Mouse (Mus musculus) neural tube, embryonic 13.5 days (tissue): Measurements from ENCODE around the gene Serpina5. TPM values are rescaled to one million over a fixed set of nuclear protein-coding genes. Genes with fewer than 3 reads are reported as not detected.

Experiments
- ATAC-seq: fragments of 200-750 bp; cut with Nextera tagmentation; 2 replicates; pipeline ENCODE4 v1.8.0; 2017; ENCODE audit warnings: low read depth, mild to moderate bottlenecking, moderate TSS enrichment, moderate library complexity
- H3K27ac ChIP-seq: fragments of 300-500 bp; sonication (generic); replicated peaks from 2 replicates; pipeline ENCODE4 v1.5.1; 2015; ENCODE audit warnings: moderate library complexity, mild to moderate bottlenecking, inconsistent platforms
- H3K27me3 ChIP-seq: fragments of 300-500 bp; sonication (generic); 2 replicates; pipeline ENCODE4 v1.6.1; 2015; ENCODE audit warnings: mild to moderate bottlenecking, inconsistent platforms
- H3K36me3 ChIP-seq: fragments of 300-500 bp; sonication (generic); 2 replicates; pipeline ENCODE4 v1.6.1; 2015; ENCODE audit warnings: mild to moderate bottlenecking, inconsistent platforms
- H3K4me1 ChIP-seq: fragments of 300-500 bp; sonication (generic); replicated peaks from 2 replicates; pipeline ENCODE4 v1.6.1; 2015; ENCODE audit warnings: inconsistent platforms
- H3K4me2 ChIP-seq: fragments of 300-500 bp; sonication (generic); 2 replicates; pipeline ENCODE4 v1.6.1; 2015; ENCODE audit warnings: inconsistent platforms, mild to moderate bottlenecking, moderate library complexity
- H3K4me3 ChIP-seq: fragments of 300-500 bp; sonication (generic); 2 replicates; pipeline ENCODE4 v1.5.1; 2015; ENCODE audit warnings: mild to moderate bottlenecking, inconsistent platforms
- H3K9ac ChIP-seq: fragments of 300-500 bp; sonication (generic); 2 replicates; pipeline ENCODE4 v1.6.1; 2015; ENCODE audit warnings: moderate library complexity, mild to moderate bottlenecking, inconsistent platforms
- H3K9me3 ChIP-seq: fragments of 300-500 bp; sonication (generic); 2 replicates; pipeline ENCODE4 v1.6.1; 2016; ENCODE audit warnings: inconsistent platforms
- WGBS: fragments of 180-500 bp; shearing (Covaris S2); methylation state at CpG from one replicate; pipeline ENCODE4 v1.1.7; 2015; 5-methylcytosine and 5-hydroxymethylcytosine counted together
- polyA plus RNA-seq: library from polyadenylated mRNA; unstranded; fragments of >200 nt; fragmentation: Nextera tagmentation; extraction: Ambion mirVana; gene quantifications from 2 replicates; pipeline ENCODE4 v1.2.1, GENCODE M21; 2015

The Serpina5 gene
- polyA plus RNA-seq, 1 experiment from 2014 or later, result not detected

DNA sequence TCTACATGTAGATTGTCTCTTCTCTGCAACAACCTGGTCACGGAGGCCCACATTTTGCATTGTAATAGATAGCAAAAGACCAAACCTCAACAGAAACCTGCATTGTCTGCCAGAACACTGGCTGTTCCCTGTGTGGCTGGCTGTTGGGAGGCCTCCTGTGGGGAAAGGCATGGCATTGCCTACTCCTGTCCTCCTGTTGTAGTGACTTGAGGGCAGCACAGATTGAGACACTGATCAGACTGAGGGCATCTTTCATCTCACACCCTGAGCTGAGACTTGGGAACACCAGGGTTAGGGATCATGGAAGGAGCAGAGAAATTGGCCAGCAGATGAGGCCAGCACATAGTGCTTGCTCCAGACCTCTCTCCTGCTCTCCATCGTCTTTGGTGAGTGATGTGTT is 37.3 kb downstream of the Serpina5 start:
- ATAC-seq, result no peak

DNA sequence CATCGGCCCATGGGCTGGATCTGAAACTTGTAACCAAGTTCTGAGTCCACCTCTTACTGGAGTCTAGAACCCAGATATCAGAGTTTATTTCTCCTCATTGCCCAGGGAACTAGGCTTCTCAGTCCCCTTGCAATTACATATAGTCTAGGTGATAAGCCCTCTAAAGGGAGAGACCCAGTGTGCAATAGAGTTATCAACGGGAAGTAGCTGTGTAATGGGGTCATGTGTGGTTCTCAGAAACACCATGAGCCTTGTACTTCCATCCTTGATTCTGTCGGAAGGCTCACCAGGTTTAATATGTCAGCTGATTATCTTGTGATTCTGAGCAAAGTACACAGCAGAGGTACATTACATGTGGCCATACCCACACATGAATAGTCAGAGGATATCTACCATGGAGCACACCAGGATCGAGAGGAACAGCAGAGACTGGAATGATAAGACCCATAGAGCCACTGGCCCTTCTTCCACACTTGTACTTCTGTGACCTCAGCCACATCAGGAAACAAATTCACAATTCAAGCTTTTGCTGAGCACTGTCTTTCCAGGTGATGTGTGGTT is 39.7 kb downstream of the Serpina5 start:
- H3K9me3 ChIP-seq, result no peaks in the 10 kb centered on the region
- no peaks in the 10 kb centered on the region for H3K27me3 ChIP-seq
- H3K9ac ChIP-seq, result no peak overlapping the region
- WGBS, result 92% methylated on average over 4 of the region's 4 CpGs
- H3K27ac ChIP-seq, result no peak overlapping the region
- no peak overlapping the region for H3K4me2 ChIP-seq
- H3K4me1 ChIP-seq, result no peaks in the 10 kb centered on the region
- H3K36me3 ChIP-seq, result no peaks in the 10 kb centered on the region
- no peak for ATAC-seq
- H3K4me3 ChIP-seq, result no peak overlapping the region

More for the DNA sequence above, 37.3 kb downstream of the Serpina5 start:
- Histone ChIP-seq H3K9me3 (no peaks in the 10 kb centered on the region), H3K27ac (no peak overlapping the region), H3K4me3 (no peak overlapping the region), H3K27me3 (no peaks in the 10 kb centered on the region), H3K4me1 (no peaks in the 10 kb centered on the region), H3K9ac (no peak overlapping the region), H3K36me3 (no peaks in the 10 kb centered on the region), H3K4me2 (no peak overlapping the region)
- WGBS, result 89% methylated on average over 2 of the region's 2 CpGs

DNA sequence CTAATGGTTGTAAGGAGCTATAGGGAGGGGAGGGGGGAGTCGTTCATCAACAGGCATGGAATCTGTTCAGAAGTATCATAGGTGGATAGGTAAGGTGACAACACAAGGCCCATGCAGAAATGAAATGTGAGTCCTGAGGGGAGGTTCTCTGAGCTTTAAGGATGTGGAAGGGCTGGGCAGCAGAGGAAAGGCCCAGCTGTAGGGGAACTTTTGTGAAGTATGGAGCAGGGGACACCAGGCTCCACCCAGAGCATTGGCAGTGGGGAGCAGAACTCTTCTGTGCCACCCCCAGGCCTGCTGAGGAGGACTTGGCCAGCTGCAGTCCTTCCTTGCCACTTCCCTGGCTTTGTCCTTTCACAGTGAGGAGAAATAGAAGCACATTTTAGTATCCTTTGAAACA is 40.6 kb downstream of the Serpina5 start:
- WGBS, result 93% methylated on average over 1 of the region's 1 CpGs

DNA sequence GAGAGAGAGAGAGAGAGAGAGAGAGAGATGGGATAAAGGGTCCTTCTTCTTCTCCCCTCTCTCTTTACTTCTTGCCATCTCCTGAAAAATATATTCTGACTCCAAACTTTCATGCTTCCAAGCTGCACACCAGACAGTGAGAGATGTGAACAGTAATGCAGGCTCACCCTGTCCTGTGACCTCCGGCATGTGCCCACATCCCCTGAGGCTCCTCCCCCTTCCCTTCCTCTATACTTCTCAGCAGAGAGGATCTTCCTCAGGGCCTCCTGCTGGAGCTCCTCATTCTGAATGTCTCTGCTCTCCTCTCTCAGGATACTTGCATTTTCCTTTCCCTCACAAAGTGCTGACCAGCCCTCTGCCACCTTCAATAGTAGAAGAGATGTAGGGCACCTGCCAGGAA is 41.5 kb downstream of the Serpina5 start:
- 31% methylated on average over 1 of the region's 1 CpGs for WGBS

More for the DNA sequence above, 40.6 kb downstream of the Serpina5 start:
- no peak for ATAC-seq
- no peak overlapping the region for H3K4me3 ChIP-seq
- no peaks in the 10 kb centered on the region for H3K27me3 ChIP-seq
- H3K4me2 ChIP-seq, result no peak overlapping the region
- no peak overlapping the region for H3K27ac ChIP-seq
- H3K4me1 ChIP-seq, result no peaks in the 10 kb centered on the region
- no peak overlapping the region for H3K9ac ChIP-seq
- H3K36me3 ChIP-seq, result no peaks in the 10 kb centered on the region
- no peaks in the 10 kb centered on the region for H3K9me3 ChIP-seq

DNA sequence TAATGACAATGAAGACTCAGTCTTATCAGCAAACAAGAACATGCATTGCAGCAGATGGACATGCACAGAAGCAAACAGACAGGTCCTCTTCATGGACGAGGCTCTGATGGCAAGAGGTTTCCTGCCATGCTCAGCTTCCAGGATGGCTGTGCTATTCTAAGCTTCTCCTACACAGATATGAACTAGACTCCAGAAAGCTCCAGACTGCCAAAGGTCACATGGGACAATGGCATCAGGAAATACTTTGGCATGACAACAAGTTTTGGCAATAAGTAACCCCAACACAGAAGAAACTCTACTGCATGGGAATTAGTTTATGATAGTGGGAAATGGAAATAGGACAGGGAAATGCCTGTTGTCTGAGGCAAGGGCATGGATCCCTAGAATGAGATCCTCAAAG is 42.4 kb downstream of the Serpina5 start:
- Histone ChIP-seq H3K27me3 (no peaks in the 10 kb centered on the region), H3K27ac (no peak overlapping the region), H3K4me1 (no peaks in the 10 kb centered on the region), H3K36me3 (no peaks in the 10 kb centered on the region), H3K4me3 (no peak overlapping the region), H3K4me2 (no peak overlapping the region), H3K9ac (no peak overlapping the region), H3K9me3 (no peaks in the 10 kb centered on the region)
- 76% methylated on average over 1 of the region's 1 CpGs for WGBS
- ATAC-seq, result no peak

More for the DNA sequence above, 41.5 kb downstream of the Serpina5 start:
- Histone ChIP-seq H3K27me3 (no peaks in the 10 kb centered on the region), H3K9ac (no peak overlapping the region), H3K36me3 (no peaks in the 10 kb centered on the region), H3K4me2 (no peak overlapping the region), H3K9me3 (no peaks in the 10 kb centered on the region), H3K4me1 (no peaks in the 10 kb centered on the region), H3K27ac (no peak overlapping the region), H3K4me3 (no peak overlapping the region)
- no peak for ATAC-seq

DNA sequence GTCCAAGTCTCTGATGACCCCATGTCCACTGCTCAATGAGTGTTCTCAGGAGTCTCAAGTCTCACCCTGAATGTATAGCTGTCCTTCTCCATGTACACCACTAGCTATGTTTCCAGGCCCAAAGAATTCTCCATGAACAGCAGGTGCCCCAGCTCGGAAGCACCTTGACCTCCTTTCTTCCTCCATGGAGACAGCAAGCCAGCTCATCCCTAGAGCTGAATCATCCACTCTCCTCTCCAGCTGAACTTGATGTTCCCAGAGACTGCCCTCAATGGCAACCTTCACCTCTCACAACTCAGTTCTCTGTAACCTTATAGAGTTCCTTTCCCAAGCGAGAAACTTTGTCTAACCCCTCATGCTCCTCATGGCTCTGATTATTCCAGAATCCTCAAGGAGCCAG is 44.7 kb downstream of the Serpina5 start:
- ATAC-seq, result no peak
- WGBS, result 86% methylated on average over 2 of the region's 2 CpGs
- H3K27me3 ChIP-seq, result no peaks in the 10 kb centered on the region
- no peak overlapping the region for H3K4me3 ChIP-seq
- H3K27ac ChIP-seq, result no peak overlapping the region
- no peak overlapping the region for H3K9ac ChIP-seq
- no peak overlapping the region for H3K4me2 ChIP-seq
- no peaks in the 10 kb centered on the region for H3K36me3 ChIP-seq
- H3K4me1 ChIP-seq, result no peaks in the 10 kb centered on the region
- H3K9me3 ChIP-seq, result no peaks in the 10 kb centered on the region

DNA sequence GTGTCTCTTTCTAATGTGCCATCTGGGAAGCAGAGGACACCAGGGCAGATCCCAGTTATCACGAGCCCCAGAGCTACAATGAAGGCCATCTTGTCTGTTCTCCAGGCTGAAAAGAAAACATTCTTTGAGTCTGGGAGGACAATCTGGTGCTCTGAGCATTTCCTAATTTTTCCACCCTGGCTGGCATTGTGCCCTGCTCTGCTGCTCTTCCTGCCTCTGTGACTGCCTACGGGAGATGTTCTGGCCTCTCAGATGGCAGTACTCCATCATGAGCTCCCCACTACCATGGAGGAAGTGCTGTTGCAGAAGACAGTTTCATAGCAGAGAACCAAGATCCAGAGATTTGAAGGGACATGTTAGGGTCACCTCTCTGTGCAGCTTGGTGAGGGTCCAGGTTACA is 51.1 kb downstream of the Serpina5 start:
- H3K4me2 ChIP-seq, result no peak overlapping the region
- no peak for ATAC-seq

DNA sequence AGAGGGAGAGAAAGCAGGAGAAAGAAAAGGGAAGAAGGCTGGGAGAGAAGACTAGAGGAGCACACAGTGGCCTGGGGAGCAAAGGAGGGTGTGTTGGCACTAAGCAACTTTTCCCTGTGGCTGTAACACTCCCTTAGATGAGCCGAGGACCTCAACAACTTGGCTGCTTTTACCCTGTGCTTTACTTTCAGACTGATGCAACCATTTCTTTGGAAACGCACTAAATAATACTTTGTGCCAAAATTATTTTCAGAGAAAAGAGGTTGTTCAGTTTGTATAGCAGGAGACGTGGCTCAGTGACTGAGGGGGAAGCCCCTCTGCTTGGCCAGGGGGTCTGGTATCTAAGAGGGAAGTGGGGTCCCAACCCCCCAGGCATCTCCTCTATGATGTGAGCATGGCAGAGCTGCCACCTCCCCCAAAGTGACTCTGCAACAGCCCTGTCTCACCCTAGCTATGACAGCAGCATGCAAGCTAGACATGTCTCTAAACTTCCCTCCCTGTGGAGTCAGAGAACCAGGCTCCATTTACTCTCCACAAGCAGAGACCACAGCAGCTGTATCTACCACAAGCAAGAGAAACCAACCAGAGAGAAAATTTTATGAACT is 52.2 kb downstream of the Serpina5 start:
- Histone ChIP-seq H3K4me3 (no peak overlapping the region), H3K27ac (no peak overlapping the region)

More for the DNA sequence above, 51.1 kb downstream of the Serpina5 start:
- 84% methylated on average over 2 of the region's 2 CpGs for WGBS
- Histone ChIP-seq H3K36me3 (no peaks in the 10 kb centered on the region), H3K4me1 (no peaks in the 10 kb centered on the region), H3K9me3 (no peaks in the 10 kb centered on the region), H3K27me3 (no peaks in the 10 kb centered on the region), H3K4me3 (no peak overlapping the region), H3K27ac (no peak overlapping the region), H3K9ac (no peak overlapping the region)

DNA sequence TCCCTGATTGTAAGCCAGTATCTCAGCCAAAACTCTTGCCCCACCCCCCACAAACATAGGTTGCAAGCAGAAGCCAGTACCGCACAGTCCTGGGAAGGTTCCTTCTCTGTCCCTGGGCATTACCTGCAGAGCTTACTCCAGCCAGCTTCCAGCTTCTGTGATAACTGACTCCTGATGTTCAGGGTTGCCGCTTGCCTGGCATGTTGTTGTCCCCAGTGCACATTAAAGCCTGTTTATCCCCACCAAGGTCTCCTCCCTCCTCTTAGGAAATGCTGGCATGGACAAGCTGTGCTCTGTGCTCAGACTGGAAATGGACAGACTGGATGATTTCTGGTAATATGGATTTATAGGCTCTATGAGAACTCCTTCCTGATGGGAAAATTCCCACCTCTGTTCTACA is 52.7 kb downstream of the Serpina5 start, which contains the start of gene Serpina3c:
Serpina3c (minus strand) TSS at position 215 of the 400 bp plus-strand sequence.
- Histone ChIP-seq H3K4me2 (no peak within 1 kb of the TSS), H3K27ac (no peak within 1 kb of the TSS), H3K27me3 (no peaks in the 10 kb centered on the region), H3K9me3 (no peaks in the 10 kb centered on the region), H3K4me3 (no peak within 1 kb of the TSS), H3K9ac (no peak within 1 kb of the TSS), H3K36me3 (no peaks in the 10 kb centered on the region), H3K4me1 (no peaks in the 10 kb centered on the region)
- 90% methylated on average over 2 of the region's 2 CpGs for WGBS
- ATAC-seq, result no peak

More for the DNA sequence above, 52.2 kb downstream of the Serpina5 start:
- Histone ChIP-seq H3K4me1 (no peaks in the 10 kb centered on the region), H3K4me2 (no peak overlapping the region), H3K36me3 (no peaks in the 10 kb centered on the region), H3K27me3 (no peaks in the 10 kb centered on the region), H3K9ac (no peak overlapping the region), H3K9me3 (no peaks in the 10 kb centered on the region)
- 80% methylated on average over 3 of the region's 3 CpGs for WGBS
- no peak for ATAC-seq

Other genes starting within 250 kb of the Serpina5 start
- gene Serpina1a, start 237.6 kb upstream of the Serpina5 start, polyA plus RNA-seq, result 0.68 TPM in 1 of 2 replicates, not detected in the other
- not detected in 2 replicates for gene Serpina1c, start 196.2 kb upstream of the Serpina5 start, polyA plus RNA-seq
- not detected in 2 replicates for gene Serpina1e, start 142.1 kb upstream of the Serpina5 start, polyA plus RNA-seq
- not detected in 2 replicates for gene Serpina11, start 111.2 kb upstream of the Serpina5 start, polyA plus RNA-seq
- gene Serpina9, start 87.4 kb upstream of the Serpina5 start, polyA plus RNA-seq, result not detected in 2 replicates
- 0.08 TPM in 1 of 2 replicates, not detected in the other for gene Serpina12, start 56.7 kb upstream of the Serpina5 start, polyA plus RNA-seq
- not detected in 2 replicates for gene Serpina3a, start 11.6 kb downstream of the Serpina5 start, polyA plus RNA-seq
- gene Serpina3b, start 26.9 kb downstream of the Serpina5 start, polyA plus RNA-seq, result not detected in 2 replicates
- not detected in 2 replicates for gene Serpina3c, start 52.8 kb downstream of the Serpina5 start, polyA plus RNA-seq
- not detected in 2 replicates for gene Serpina3f, start 113.4 kb downstream of the Serpina5 start, polyA plus RNA-seq
- gene Serpina3g, start 135.1 kb downstream of the Serpina5 start, polyA plus RNA-seq, result 5.2 and 6.5 TPM in 2 replicates
- gene Serpina3i, start 162.0 kb downstream of the Serpina5 start, polyA plus RNA-seq, result not detected in 2 replicates
- gene Serpina3j, start 213.4 kb downstream of the Serpina5 start, polyA plus RNA-seq, result not detected in 2 replicates
- not detected in 2 replicates for gene Serpina3k, start 237.4 kb downstream of the Serpina5 start, polyA plus RNA-seq
- gene Serpina3m, start 237.4 kb downstream of the Serpina5 start, polyA plus RNA-seq, result not detected in 2 replicates